Mouse (Mus musculus) embryonic facial prominence, embryonic 11.5 days (tissue): ENCODE measurements around the gene Schip1. TPM values are rescaled to one million over a fixed set of nuclear protein-coding genes. Genes with fewer than 3 reads are reported as not detected.

ENCODE experiments used
- ATAC-seq: fragments of 200-750 bp; cut with Nextera tagmentation; replicated peaks from 2 replicates; pipeline ENCODE4 v1.8.0; 2017; ENCODE audit warnings: low read depth; ENCODE audit not compliant: insufficient number of reproducible peaks, low FRiP score, low TSS enrichment
- DNase-seq: peaks from one replicate; pipeline ENCODE4 v3.0.0-alpha.2; 2015; ENCODE audit warnings: low spot score
- H3K27ac ChIP-seq: fragments of 300-500 bp; sonication (generic); replicated peaks from 2 replicates; pipeline ENCODE4 v1.5.1; 2014; ENCODE audit warnings: mild to moderate bottlenecking, low read depth, low read length, control low read depth
- H3K27me3 ChIP-seq: fragments of 300-500 bp; sonication (generic); 2 replicates; pipeline ENCODE4 v1.6.1; 2014; ENCODE audit warnings: mild to moderate bottlenecking, low read length, moderate library complexity, mixed read lengths; ENCODE audit not compliant: control insufficient read depth, insufficient read depth
- H3K36me3 ChIP-seq: fragments of 300-500 bp; sonication (generic); replicated peaks from 2 replicates; pipeline ENCODE4 v1.6.1; 2014; ENCODE audit warnings: low read depth, mild to moderate bottlenecking, low read length, moderate library complexity, mixed read lengths; ENCODE audit not compliant: control insufficient read depth, insufficient read depth
- H3K4me1 ChIP-seq: fragments of 300-500 bp; sonication (generic); 2 replicates; pipeline ENCODE4 v1.6.1; 2014; ENCODE audit warnings: low read length, mixed read lengths; ENCODE audit not compliant: control insufficient read depth, insufficient read depth
- H3K4me2 ChIP-seq: fragments of 300-500 bp; sonication (generic); 2 replicates; pipeline ENCODE4 v1.6.1; 2014; ENCODE audit warnings: low read depth, mild to moderate bottlenecking, control low read depth, low read length, moderate library complexity
- H3K4me3 ChIP-seq: fragments of 300-500 bp; sonication (generic); 2 replicates; pipeline ENCODE4 v1.5.1; 2014; ENCODE audit warnings: low read depth, low read length, control low read depth
- H3K9ac ChIP-seq: fragments of 300-500 bp; sonication (generic); replicated peaks from 2 replicates; pipeline ENCODE4 v1.6.1; 2014; ENCODE audit warnings: mild to moderate bottlenecking, control low read depth, low read length
- H3K9me3 ChIP-seq: fragments of 300-500 bp; sonication (generic); replicated peaks from 2 replicates; pipeline ENCODE4 v1.6.1; 2016; ENCODE audit warnings: mild to moderate bottlenecking, low read length, inconsistent platforms, mixed read lengths; ENCODE audit not compliant: control insufficient read depth
- WGBS: fragments of 180-500 bp; shearing (Covaris S2); extraction: QIAGEN DNeasy Blood & Tissue Kit; methylation state at CpG from one replicate; pipeline ENCODE4 v1.1.7; 2014; 5-methylcytosine and 5-hydroxymethylcytosine counted together
- polyA plus RNA-seq: library from polyadenylated mRNA; unstranded; fragments of >200 nt; fragmentation: Nextera tagmentation; extraction: Ambion mirVana; gene quantifications from 2 replicates; pipeline ENCODE4 v1.2.1, GENCODE M21; 2014

The Schip1 gene
- polyA plus RNA-seq, 1 experiment from 2014 or later: 41.7 TPM

DNA sequence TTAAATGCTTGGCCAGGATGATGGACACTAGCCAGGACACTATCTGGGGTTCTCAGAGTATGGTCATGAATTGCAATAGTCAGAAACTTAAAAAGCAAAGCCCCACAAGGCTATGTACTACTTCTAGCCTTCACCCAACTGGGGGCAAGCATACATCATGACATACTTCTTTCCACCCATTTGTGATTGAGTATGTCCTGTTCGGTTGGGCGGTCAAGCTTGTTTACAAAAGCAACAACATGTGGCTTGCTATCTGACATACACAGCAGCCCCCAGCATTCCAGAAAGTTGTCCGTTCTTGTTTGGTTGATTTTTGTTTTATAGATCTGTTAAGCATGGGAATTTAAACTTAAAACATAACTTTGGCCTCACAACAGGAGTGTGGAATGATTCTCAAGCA lies 582.7 kb downstream of the Schip1 start:
- no peak for ATAC-seq
- no peaks in the 10 kb centered on the region for H3K9me3 ChIP-seq
- WGBS: 89% methylated on average over 3 of the region's 3 CpGs
- H3K27ac ChIP-seq: no peak overlapping the region
- H3K4me1 ChIP-seq: no peaks in the 10 kb centered on the region
- no peaks in the 10 kb centered on the region for H3K36me3 ChIP-seq
- H3K4me3 ChIP-seq: no peak overlapping the region
- no peak overlapping the region for H3K4me2 ChIP-seq
- no peak overlapping the region for H3K9ac ChIP-seq
- no peaks in the 10 kb centered on the region for H3K27me3 ChIP-seq
- no peak for DNase-seq

DNA sequence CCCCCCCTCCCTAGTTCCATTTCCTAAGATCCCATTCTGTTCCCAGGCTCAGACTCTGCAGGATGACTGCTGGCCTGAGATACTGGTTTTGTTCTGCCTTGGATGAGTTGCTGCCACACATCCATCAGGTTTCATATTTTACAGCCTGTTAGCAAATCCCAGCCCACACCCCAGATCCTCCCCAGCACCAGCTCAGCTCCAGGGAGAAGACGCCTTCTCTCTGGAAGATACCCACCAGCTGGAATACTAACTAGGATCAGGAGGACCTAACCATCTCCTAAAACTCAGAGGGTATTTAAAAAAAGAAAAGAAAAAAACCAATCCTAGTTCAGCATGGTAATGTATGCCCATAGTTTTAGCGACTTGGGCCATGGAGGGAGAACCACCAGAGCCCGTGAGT lies 585.6 kb downstream of the Schip1 start:
- no peak overlapping the region for H3K4me2 ChIP-seq
- DNase-seq (no peak), ATAC-seq (no peak)
- H3K4me3 ChIP-seq: no peak overlapping the region
- no peaks in the 10 kb centered on the region for H3K9me3 ChIP-seq
- 91% methylated on average over 3 of the region's 3 CpGs for WGBS
- H3K36me3 ChIP-seq: no peaks in the 10 kb centered on the region
- no peak overlapping the region for H3K9ac ChIP-seq
- H3K27me3 ChIP-seq: no peaks in the 10 kb centered on the region
- no peaks in the 10 kb centered on the region for H3K4me1 ChIP-seq
- no peak overlapping the region for H3K27ac ChIP-seq

DNA sequence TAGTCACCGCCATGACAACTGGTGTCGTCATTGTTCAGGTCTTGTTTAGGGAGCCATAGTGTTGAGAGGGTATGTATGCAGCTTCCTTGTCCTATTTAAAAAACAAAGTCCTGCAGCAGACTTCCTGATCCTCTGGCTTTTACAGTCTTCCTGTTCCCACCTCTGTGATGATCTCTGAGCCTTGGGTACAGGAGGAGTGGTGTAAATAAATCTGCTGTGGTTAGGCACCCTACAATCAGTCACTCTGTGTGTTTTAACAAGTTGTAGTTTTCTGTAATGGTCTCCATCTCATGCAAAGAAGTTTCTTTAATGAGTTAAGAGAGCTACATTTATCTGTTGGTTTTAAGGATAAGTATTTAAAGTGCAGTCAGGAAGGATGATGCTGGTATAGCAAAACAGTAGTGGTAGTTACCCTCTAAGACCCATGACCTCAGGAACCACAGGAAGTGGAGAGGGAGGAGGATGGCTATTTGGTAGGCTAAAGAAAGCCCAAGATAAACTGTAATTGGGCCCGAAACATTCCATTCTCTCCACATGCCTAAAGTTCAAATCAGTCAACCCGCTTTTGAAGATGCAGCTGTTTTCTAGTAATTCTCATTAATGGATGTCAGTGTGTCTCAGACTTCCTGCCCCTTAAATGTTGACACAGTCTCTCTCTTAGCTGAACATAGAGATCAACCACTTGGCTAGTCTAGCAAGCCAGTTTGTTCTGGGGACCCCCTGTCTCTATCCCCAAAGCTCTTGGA lies 592.2 kb downstream of the Schip1 start:
- DNase-seq: no peak
- ATAC-seq: no peak
- H3K27me3 ChIP-seq: no peaks in the 10 kb centered on the region

DNA sequence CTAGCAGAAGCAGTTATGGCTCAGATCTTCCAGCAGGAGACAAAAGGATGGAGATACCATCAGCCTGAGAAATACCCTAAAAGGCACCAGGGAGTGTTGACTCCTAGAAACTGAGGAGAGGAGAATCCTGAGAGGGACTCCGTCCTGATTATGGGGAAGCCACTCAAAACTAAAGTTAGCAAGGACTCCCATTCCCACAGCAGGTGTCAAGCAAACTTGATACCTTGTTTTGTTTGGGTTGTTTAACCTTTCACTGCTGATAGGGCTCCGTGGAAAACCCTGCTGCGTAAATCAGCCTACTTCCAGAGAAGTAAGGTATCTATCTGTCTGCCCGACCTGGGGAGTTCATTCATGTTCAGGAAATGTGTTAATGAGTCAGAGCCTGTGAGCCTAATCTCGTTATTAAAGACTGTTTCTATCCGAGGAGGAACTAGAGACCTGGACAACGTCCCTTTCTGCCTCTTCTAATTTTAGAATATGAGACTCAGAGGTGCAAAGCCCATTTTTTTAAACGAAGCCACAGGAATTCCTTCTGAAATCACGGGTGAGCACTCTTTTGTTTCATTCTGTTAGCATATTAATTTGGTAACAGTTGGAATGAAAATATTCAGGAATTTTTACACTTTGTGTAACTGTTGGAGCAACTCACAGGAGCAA lies 593.1 kb downstream of the Schip1 start:
- H3K4me3 ChIP-seq: no peak overlapping the region
- no peaks in the 10 kb centered on the region for H3K27me3 ChIP-seq
- H3K4me2 ChIP-seq: no peak overlapping the region
- 26% methylated on average over 9 of the region's 9 CpGs for WGBS
- H3K9ac ChIP-seq: no peak overlapping the region
- H3K36me3 ChIP-seq: no peaks in the 10 kb centered on the region
- ATAC-seq: no peak
- no peaks in the 10 kb centered on the region for H3K9me3 ChIP-seq
- no peak overlapping the region for H3K27ac ChIP-seq
- no peaks in the 10 kb centered on the region for H3K4me1 ChIP-seq
- DNase-seq: no peak

More for the DNA sequence above, 592.2 kb downstream of the Schip1 start:
- no peak overlapping the region for H3K9ac ChIP-seq
- H3K27ac ChIP-seq: no peak overlapping the region
- H3K4me2 ChIP-seq: no peak overlapping the region
- H3K36me3 ChIP-seq: no peaks in the 10 kb centered on the region
- no peaks in the 10 kb centered on the region for H3K9me3 ChIP-seq
- no peak overlapping the region for H3K4me3 ChIP-seq
- 74% methylated on average over 4 of the region's 4 CpGs for WGBS
- no peaks in the 10 kb centered on the region for H3K4me1 ChIP-seq

DNA sequence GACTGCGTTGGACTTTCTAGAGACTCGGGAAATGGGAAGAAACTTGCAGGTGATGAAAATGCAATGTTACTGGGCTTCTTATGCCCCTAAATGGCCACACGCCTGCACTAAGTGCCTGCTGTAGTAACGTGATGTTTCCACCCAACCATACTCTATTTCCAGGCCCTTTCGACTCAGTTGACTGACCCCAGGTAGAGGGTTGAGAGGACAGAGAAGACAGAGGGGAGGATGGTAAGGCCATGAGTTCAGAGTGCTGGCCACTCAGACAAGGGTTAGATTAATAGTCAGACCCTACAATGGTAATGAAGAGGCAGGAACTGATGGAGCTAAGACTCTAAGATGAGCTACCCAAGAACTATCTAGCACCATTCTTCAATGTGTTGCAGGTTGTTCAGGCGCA lies 595.4 kb downstream of the Schip1 start:
- Histone ChIP-seq H3K4me2 (no peak overlapping the region), H3K9me3 (no peaks in the 10 kb centered on the region), H3K27ac (no peak overlapping the region), H3K4me3 (no peak overlapping the region), H3K27me3 (no peaks in the 10 kb centered on the region), H3K4me1 (no peaks in the 10 kb centered on the region), H3K36me3 (no peaks in the 10 kb centered on the region), H3K9ac (no peak overlapping the region)
- DNase-seq (no peak), ATAC-seq (no peak)
- 94% methylated on average over 6 of the region's 6 CpGs for WGBS

DNA sequence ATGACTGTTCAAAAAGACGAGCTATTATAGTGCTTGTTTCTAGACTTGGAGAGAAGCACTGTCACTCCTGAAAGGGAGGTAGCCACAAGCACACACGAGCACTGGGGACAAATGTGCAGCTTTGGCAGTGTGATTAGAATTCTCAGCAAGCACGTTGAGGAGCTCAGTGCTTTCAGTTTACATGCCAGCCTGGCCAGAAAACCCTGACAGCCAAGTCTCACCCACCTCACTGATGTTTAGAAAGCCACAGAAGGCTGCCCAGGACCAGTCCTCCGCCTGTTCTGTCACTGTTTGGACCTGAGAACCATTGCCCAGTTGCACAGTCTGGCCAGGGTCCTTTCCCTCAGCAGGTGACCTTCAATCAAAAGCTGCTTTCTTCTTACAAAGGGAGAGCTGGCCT lies 595.9 kb downstream of the Schip1 start:
- Histone ChIP-seq H3K9me3 (no peaks in the 10 kb centered on the region), H3K4me1 (no peaks in the 10 kb centered on the region), H3K4me3 (no peak overlapping the region), H3K27me3 (no peaks in the 10 kb centered on the region), H3K36me3 (no peaks in the 10 kb centered on the region), H3K4me2 (no peak overlapping the region), H3K27ac (no peak overlapping the region), H3K9ac (no peak overlapping the region)
- DNase-seq: no peak
- WGBS: 81% methylated on average over 4 of the region's 4 CpGs
- no peak for ATAC-seq

DNA sequence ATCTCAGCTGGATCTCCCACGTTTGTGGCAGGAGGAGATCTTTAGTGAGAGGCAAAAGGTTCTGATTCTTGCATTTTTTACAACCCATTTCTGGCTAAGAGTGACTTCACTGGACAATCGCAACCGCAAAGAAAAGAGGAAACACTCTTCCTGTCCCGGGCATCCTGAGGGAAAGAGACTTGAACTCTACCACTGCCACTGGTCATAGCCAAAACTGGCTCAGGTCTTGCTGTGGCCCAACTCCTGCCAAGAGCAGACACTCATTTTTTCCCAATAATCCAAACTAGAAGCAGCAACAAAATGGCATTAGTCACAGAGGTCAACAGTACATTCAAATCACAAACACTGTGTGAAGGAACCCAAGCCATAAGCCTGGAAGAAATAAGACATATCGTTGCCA lies 597.8 kb downstream of the Schip1 start:
- Histone ChIP-seq H3K9me3 (no peaks in the 10 kb centered on the region), H3K4me2 (no peak overlapping the region), H3K36me3 (no peaks in the 10 kb centered on the region), H3K27ac (no peak overlapping the region), H3K4me1 (no peaks in the 10 kb centered on the region), H3K27me3 (no peaks in the 10 kb centered on the region), H3K4me3 (no peak overlapping the region), H3K9ac (no peak overlapping the region)
- DNase-seq (no peak), ATAC-seq (no peak)
- WGBS: 83% methylated on average over 5 of the region's 5 CpGs

DNA sequence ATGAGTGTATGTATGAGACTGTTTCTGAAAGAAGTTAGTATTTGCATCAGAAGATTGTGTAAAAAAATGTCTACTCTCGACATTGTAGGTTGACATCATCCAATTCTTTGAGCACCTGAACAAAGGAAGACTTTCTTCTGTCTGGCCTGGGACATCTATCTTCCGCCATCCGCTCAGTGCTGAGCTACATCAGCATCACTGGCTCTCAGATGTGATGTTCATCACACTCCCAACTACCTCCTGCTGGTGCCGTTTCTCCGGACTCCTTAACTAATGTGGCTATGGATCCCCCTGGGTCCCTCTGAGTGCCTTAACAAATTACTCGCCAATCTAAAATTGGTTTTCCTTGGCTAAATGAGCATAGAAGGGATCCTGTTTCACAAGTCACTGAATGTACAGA lies 599.7 kb downstream of the Schip1 start:
- Histone ChIP-seq H3K4me1 (no peaks in the 10 kb centered on the region), H3K4me2 (no peak overlapping the region), H3K9ac (no peak overlapping the region), H3K9me3 (no peaks in the 10 kb centered on the region), H3K4me3 (no peak overlapping the region), H3K27ac (no peak overlapping the region), H3K27me3 (no peaks in the 10 kb centered on the region), H3K36me3 (no peaks in the 10 kb centered on the region)
- 84% methylated on average over 6 of the region's 6 CpGs for WGBS
- no peak for ATAC-seq
- DNase-seq: no peak
